Mouse (Mus musculus) brain, embryonic 14.5 days (tissue): ENCODE results near the gene Lurap1l.

Source experiments
- CTCF ChIP-seq: fragments of 200-500 bp; IDR thresholded peaks from 2 replicates; pipeline ENCODE4 v1.5.1; 2012; ENCODE audit warnings: inconsistent platforms, mild to moderate bottlenecking, moderate library complexity, borderline replicate concordance; ENCODE audit not compliant: insufficient read depth, insufficient read length; ENCODE audit errors: extremely low read depth
- POLR2A ChIP-seq: fragments of 200-500 bp; IDR thresholded peaks from 2 replicates; pipeline ENCODE4 v1.6.1; 2012; ENCODE audit warnings: mild to moderate bottlenecking, inconsistent platforms, borderline replicate concordance; ENCODE audit not compliant: poor library complexity, insufficient read depth, insufficient read length, severe bottlenecking; ENCODE audit errors: extremely low read depth

- TF ChIP-seq CTCF: no peak
- TF ChIP-seq POLR2A: no peak
Observed at GRCm38 (mm10) chr4:80941978-80942377, 31.5 kb downstream of the Lurap1l start.
